Mouse (Mus musculus): ENCODE results near the gene Igsf6. TPM values are rescaled to one million over a fixed set of nuclear protein-coding genes. Genes with fewer than 3 reads are reported as not detected.

The Igsf6 gene
- 0.96 and 1.2 TPM in 2 replicates for polyA plus RNA-seq (2014; fragmentation: Nextera tagmentation; extraction: Ambion mirVana)

GRCm38 (mm10) chr7:121074281-121074680, at the start of gene Igsf6:
TSS of gene Igsf6 (minus strand) at chr7:121074572.
- Histone ChIP-seq H3K36me3 (ENCODE audit: control insufficient read depth, insufficient read depth, low read length) (peaks cover 3% of the 10 kb centered on the region; the same call in 1 of the 2 replicates), H3K4me2 (ENCODE audit: low read depth, low read length, severe bottlenecking) (no peak within 1 kb of the TSS), H3K4me3 (ENCODE audit: low read depth, low read length) (no peak within 1 kb of the TSS), H3K9ac (ENCODE audit: low read length) (no peak within 1 kb of the TSS), H3K27me3 (ENCODE audit: control insufficient read depth, insufficient read depth, low read length) (no peaks in the 10 kb centered on the region), H3K9me3 (ENCODE audit: control insufficient read depth, low read length) (no peaks in the 10 kb centered on the region), H3K4me1 (replicated peaks; ENCODE audit: control insufficient read depth, insufficient read depth, low read length) (no peaks in the 10 kb centered on the region), H3K27ac (ENCODE audit: low read depth, low read length) (no peak within 1 kb of the TSS)
- no peak for ATAC-seq (replicated peaks; ENCODE audit: low FRiP score)
- DNase-seq (ENCODE audit: low spot score): no peak
- WGBS: 86% methylated on average over 11 of the region's 11 CpGs

GRCm38 (mm10) chr7:121120143-121120818, 45.9 kb upstream of the Igsf6 start:
- Histone ChIP-seq H3K27me3 (ENCODE audit: control insufficient read depth, insufficient read depth, low read length) (no peaks in the 10 kb centered on the region), H3K4me2 (ENCODE audit: low read depth, low read length, severe bottlenecking) (no peak overlapping the region), H3K27ac (ENCODE audit: low read depth, low read length) (no peak overlapping the region), H3K4me1 (replicated peaks; ENCODE audit: control insufficient read depth, insufficient read depth, low read length) (0 out of 2 replicates have a peak, but pooled peaks cover 2% of the 10 kb centered on the region), H3K9me3 (ENCODE audit: control insufficient read depth, low read length) (no peaks in the 10 kb centered on the region), H3K4me3 (ENCODE audit: low read depth, low read length) (no peak overlapping the region), H3K36me3 (ENCODE audit: control insufficient read depth, insufficient read depth, low read length) (no peaks in the 10 kb centered on the region), H3K9ac (ENCODE audit: low read length) (no peak overlapping the region)
- peak; percentile 77 for ATAC-seq (replicated peaks; ENCODE audit: low FRiP score)
- DNase-seq (ENCODE audit: low spot score): peak; percentile 86
- WGBS: 13% methylated on average over 10 of the region's 10 CpGs

- Histone ChIP-seq H3K4me2 (ENCODE audit: low read depth, low read length, severe bottlenecking) (no peak overlapping the region), H3K4me1 (replicated peaks; ENCODE audit: control insufficient read depth, insufficient read depth, low read length) (no peaks in the 10 kb centered on the region), H3K36me3 (ENCODE audit: control insufficient read depth, insufficient read depth, low read length) (no peaks in the 10 kb centered on the region), H3K27ac (ENCODE audit: low read depth, low read length) (no peak overlapping the region), H3K4me3 (ENCODE audit: low read depth, low read length) (no peak overlapping the region), H3K9me3 (ENCODE audit: control insufficient read depth, low read length) (no peaks in the 10 kb centered on the region), H3K9ac (ENCODE audit: low read length) (no peak overlapping the region), H3K27me3 (ENCODE audit: control insufficient read depth, insufficient read depth, low read length) (no peaks in the 10 kb centered on the region)
- WGBS: 76% methylated on average over 3 of the region's 3 CpGs
- ATAC-seq (replicated peaks; ENCODE audit: low FRiP score): no peak
- no peak for DNase-seq (ENCODE audit: low spot score)
Observed at GRCm38 (mm10) chr7:121111762-121112161, 37.4 kb upstream of the Igsf6 start.

GRCm38 (mm10) chr7:121111321-121111720, 36.9 kb upstream of the Igsf6 start:
- ATAC-seq (replicated peaks; ENCODE audit: low FRiP score) (no peak), DNase-seq (ENCODE audit: low spot score) (no peak)
- 63% methylated on average over 3 of the region's 3 CpGs for WGBS
- no peaks in the 10 kb centered on the region for H3K9me3 ChIP-seq (ENCODE audit: control insufficient read depth, low read length)
- H3K4me1 ChIP-seq (replicated peaks; ENCODE audit: control insufficient read depth, insufficient read depth, low read length): no peaks in the 10 kb centered on the region
- H3K27ac ChIP-seq (ENCODE audit: low read depth, low read length): no peak overlapping the region
- H3K4me3 ChIP-seq (ENCODE audit: low read depth, low read length): no peak overlapping the region
- H3K27me3 ChIP-seq (ENCODE audit: control insufficient read depth, insufficient read depth, low read length): no peaks in the 10 kb centered on the region
- H3K4me2 ChIP-seq (ENCODE audit: low read depth, low read length, severe bottlenecking): no peak overlapping the region
- no peaks in the 10 kb centered on the region for H3K36me3 ChIP-seq (ENCODE audit: control insufficient read depth, insufficient read depth, low read length)
- no peak overlapping the region for H3K9ac ChIP-seq (ENCODE audit: low read length)

- Histone ChIP-seq H3K27me3 (ENCODE audit: control insufficient read depth, insufficient read depth, low read length) (no peaks in the 10 kb centered on the region), H3K4me3 (ENCODE audit: low read depth, low read length) (no peak overlapping the region), H3K4me2 (ENCODE audit: low read depth, low read length, severe bottlenecking) (no peak overlapping the region), H3K36me3 (ENCODE audit: control insufficient read depth, insufficient read depth, low read length) (no peaks in the 10 kb centered on the region), H3K9me3 (ENCODE audit: control insufficient read depth, low read length) (no peaks in the 10 kb centered on the region), H3K4me1 (replicated peaks; ENCODE audit: control insufficient read depth, insufficient read depth, low read length) (no peaks in the 10 kb centered on the region), H3K9ac (ENCODE audit: low read length) (no peak overlapping the region), H3K27ac (ENCODE audit: low read depth, low read length) (no peak overlapping the region)
- DNase-seq (ENCODE audit: low spot score) (no peak), ATAC-seq (replicated peaks; ENCODE audit: low FRiP score) (no peak)
- 68% methylated on average over 3 of the region's 3 CpGs for WGBS
Observed at GRCm38 (mm10) chr7:121107851-121108250, 33.5 kb upstream of the Igsf6 start.

DNA sequence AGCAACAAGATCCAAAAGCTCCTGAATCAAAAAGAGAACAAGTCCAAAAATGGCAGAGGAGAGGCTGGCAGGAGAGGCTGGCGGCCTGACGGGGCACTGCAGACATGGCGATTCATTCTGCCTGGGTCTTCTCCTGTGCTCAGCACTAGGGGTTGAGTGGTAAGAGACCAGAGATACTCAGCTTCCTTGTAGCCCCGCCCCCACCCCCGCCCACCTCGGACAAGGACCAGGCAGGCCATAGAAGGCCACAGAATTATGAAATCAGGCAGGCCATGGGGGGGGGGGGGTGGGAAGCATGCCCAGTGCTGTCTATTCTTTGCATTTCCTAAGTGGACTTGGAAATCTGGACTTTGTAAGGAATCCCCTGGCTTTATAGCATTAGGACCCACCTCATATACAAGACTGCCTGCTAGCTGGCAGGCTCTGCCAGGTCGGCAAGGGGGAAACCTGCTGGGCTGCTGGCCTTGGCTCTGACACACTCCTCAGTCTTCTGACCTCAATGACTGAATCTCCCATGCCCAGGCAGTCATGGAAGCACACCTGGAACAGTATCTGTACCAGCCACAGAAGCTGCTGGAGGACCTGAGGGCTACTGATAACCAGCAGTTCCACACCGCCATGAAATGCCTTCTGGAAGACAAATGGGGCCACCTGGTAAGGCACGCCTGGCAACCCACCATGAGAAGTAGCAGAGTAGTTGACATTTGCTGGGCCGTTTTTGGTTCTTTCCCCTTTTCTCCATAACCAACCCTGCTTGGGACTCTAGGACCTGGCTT, 24.4 kb upstream of the Igsf6 start:
- Histone ChIP-seq H3K4me1 (replicated peaks; ENCODE audit: control insufficient read depth, insufficient read depth, low read length) (no peaks in the 10 kb centered on the region), H3K36me3 (ENCODE audit: control insufficient read depth, insufficient read depth, low read length) (no peaks in the 10 kb centered on the region), H3K4me3 (ENCODE audit: low read depth, low read length) (no peak overlapping the region), H3K27me3 (ENCODE audit: control insufficient read depth, insufficient read depth, low read length) (no peaks in the 10 kb centered on the region), H3K9ac (ENCODE audit: low read length) (no peak overlapping the region), H3K27ac (ENCODE audit: low read depth, low read length) (no peak overlapping the region), H3K9me3 (ENCODE audit: control insufficient read depth, low read length) (no peaks in the 10 kb centered on the region), H3K4me2 (ENCODE audit: low read depth, low read length, severe bottlenecking) (no peak overlapping the region)
- no peak for DNase-seq (ENCODE audit: low spot score)
- 78% methylated on average over 10 of the region's 10 CpGs for WGBS
- ATAC-seq (replicated peaks; ENCODE audit: low FRiP score): no peak

GRCm38 (mm10) chr7:121093026-121093425, 18.7 kb upstream of the Igsf6 start:
- H3K36me3 ChIP-seq (ENCODE audit: control insufficient read depth, insufficient read depth, low read length): no peaks in the 10 kb centered on the region
- H3K27me3 ChIP-seq (ENCODE audit: control insufficient read depth, insufficient read depth, low read length): no peaks in the 10 kb centered on the region
- no peaks in the 10 kb centered on the region for H3K9me3 ChIP-seq (ENCODE audit: control insufficient read depth, low read length)
- no peak overlapping the region for H3K4me2 ChIP-seq (ENCODE audit: low read depth, low read length, severe bottlenecking)
- no peak overlapping the region for H3K27ac ChIP-seq (ENCODE audit: low read depth, low read length)
- DNase-seq (ENCODE audit: low spot score): peak; percentile 19
- H3K9ac ChIP-seq (ENCODE audit: low read length): no peak overlapping the region
- H3K4me3 ChIP-seq (ENCODE audit: low read depth, low read length): no peak overlapping the region
- ATAC-seq (replicated peaks; ENCODE audit: low FRiP score): no peak
- no peaks in the 10 kb centered on the region for H3K4me1 ChIP-seq (replicated peaks; ENCODE audit: control insufficient read depth, insufficient read depth, low read length)
- 83% methylated on average over 4 of the region's 4 CpGs for WGBS

DNA sequence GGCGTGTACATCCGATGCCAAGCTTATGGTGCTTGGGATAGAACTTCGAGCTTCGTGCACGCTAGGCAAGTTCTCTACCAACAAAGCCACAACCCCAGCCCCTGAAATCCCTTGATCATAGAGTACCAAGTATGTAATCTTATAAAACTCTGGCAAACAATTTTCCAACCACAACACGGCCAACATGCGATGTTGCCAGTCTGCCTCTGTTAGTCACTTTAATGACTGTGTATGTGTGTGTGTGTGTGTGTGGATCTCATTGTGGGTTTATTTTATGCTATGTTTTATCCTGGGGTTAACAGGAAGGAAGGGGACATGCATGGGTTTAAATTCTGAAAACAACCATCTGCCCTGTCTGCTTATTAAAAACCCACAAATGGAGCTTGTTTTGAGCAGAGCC, 16.4 kb upstream of the Igsf6 start:
- no peaks in the 10 kb centered on the region for H3K9me3 ChIP-seq (ENCODE audit: control insufficient read depth, low read length)
- no peak overlapping the region for H3K27ac ChIP-seq (ENCODE audit: low read depth, low read length)
- DNase-seq (ENCODE audit: low spot score) (peak; percentile 16), ATAC-seq (replicated peaks; ENCODE audit: low FRiP score) (no peak)
- H3K4me1 ChIP-seq (replicated peaks; ENCODE audit: control insufficient read depth, insufficient read depth, low read length): no peaks in the 10 kb centered on the region
- 94% methylated on average over 7 of the region's 7 CpGs for WGBS
- H3K9ac ChIP-seq (ENCODE audit: low read length): no peak overlapping the region
- H3K4me2 ChIP-seq (ENCODE audit: low read depth, low read length, severe bottlenecking): no peak overlapping the region
- H3K4me3 ChIP-seq (ENCODE audit: low read depth, low read length): no peak overlapping the region
- no peaks in the 10 kb centered on the region for H3K36me3 ChIP-seq (ENCODE audit: control insufficient read depth, insufficient read depth, low read length)
- H3K27me3 ChIP-seq (ENCODE audit: control insufficient read depth, insufficient read depth, low read length): no peaks in the 10 kb centered on the region

Data from forebrain, embryonic 11.5 days (tissue).